Mouse (Mus musculus): ENCODE measurements at regions not wholly inside any gene's neighbourhood (a gene's known extent, or its start where the extent isn't known, plus 50 kb on each side); places are given as distances from the start of the nearest gene placed in this dataset.

DNA sequence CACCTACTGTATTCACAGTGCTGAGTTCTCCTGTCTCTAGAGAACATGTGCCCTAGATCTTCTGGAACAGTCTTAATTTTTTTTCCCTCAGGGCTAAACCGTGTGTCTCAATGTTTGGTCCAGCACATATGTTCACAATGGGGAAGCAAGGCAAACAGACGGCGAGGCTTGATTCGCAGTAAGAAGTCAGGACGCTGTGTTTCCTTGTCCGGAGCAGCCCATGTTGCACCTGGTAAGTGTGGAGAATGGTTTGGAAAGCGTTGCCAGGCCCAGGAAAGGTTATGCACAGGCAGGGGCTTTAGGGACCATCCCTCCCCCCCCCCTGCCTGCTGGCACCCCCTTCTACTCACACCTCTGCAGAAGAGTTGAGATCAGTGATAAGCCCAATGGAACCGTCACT lies 121.4 kb downstream of the Dact1 start:
- TF ChIP-seq CTCF (conservative IDR thresholded peaks at IDR 0.05; ENCODE audit: low read length) (no peak), POU5F1 (IDR thresholded peaks at IDR 0.05; ENCODE audit: borderline replicate concordance, low read length) (no peak), NANOG (IDR thresholded peaks at IDR 0.05; ENCODE audit: borderline replicate concordance, low read length) (no peak)
